Mouse (Mus musculus) c-Kit-negative CD71-positive TER-119-positive erythroid progenitor cells, embryonic 14.5 days (primary cell): ENCODE results near the gene Mrpl30.

Source experiments
- DNase-seq: peaks from one replicate; pipeline ENCODE4 v3.0.0-alpha.2; 2013; ENCODE audit warnings: low read depth, low spot score

Mrpl30 gene

GRCm38 (mm10) chr1:37900288-37900687, 10.0 kb downstream of the Mrpl30 start:
- no peak for DNase-seq

- DNase-seq: no peak
Measured at GRCm38 (mm10) chr1:37903178-37903577, 12.9 kb downstream of the Mrpl30 start.

- DNase-seq: no peak
Measured at GRCm38 (mm10) chr1:37912751-37913150, 22.5 kb downstream of the Mrpl30 start.

- no peak for DNase-seq
Measured at GRCm38 (mm10) chr1:37916393-37916792, 26.1 kb downstream of the Mrpl30 start, which contains the start of gene Lyg2. Gene Lyg2, minus strand, starts transcription at chr1:37916493.

- no peak for DNase-seq
Measured at GRCm38 (mm10) chr1:37917666-37918065, 27.4 kb downstream of the Mrpl30 start.

- no peak for DNase-seq
Measured at GRCm38 (mm10) chr1:37918096-37918495, 27.8 kb downstream of the Mrpl30 start.

- no peak for DNase-seq
Measured at GRCm38 (mm10) chr1:37922536-37922935, 32.3 kb downstream of the Mrpl30 start.

GRCm38 (mm10) chr1:37925971-37926370, 35.7 kb downstream of the Mrpl30 start:
- DNase-seq: no peak

GRCm38 (mm10) chr1:37931806-37932205, 41.5 kb downstream of the Mrpl30 start:
- no peak for DNase-seq
